Mouse (Mus musculus): ENCODE data around the gene Ubxn10.

DNA sequence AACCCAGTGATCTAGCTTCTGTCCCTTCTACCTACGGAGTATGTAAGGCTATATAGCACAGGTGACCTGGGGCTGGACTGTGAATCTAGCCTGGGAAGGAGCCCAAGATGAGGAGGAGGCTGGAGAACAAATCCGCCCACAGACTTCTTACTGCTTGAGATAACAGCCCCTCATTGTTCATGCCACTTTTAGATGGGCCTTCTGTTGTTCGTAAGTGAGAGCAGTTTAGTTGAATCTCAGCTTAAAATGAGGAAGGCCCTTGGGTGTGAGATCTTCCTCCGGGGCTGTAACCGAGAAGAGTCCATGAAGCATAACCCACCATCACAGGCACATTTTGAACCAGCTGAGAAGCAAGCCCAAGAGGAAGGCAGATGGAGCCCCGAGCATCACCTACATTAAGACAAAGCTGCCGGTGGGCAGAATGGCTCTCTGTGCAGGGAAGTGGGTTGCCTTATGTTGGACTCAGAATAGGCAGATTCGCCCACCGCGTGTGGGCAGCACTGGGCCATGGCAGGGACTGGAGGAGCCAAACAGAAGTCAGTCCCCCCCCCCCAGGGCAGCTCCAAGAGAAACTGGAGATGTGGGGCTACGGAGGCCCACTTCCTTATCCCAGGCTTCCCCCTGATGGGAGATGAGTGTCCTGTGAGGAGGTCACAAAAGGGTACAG lies 76.9 kb downstream of the Ubxn10 start:
- TF ChIP-seq POLR2A (IDR thresholded peaks at IDR 0.05; ENCODE audit: extremely low read depth, insufficient read depth, low read length) (no peak), CTCF (IDR thresholded peaks at IDR 0.05; ENCODE audit: low read depth, low read length) (no peak)

All from liver, adult 2 months (tissue).